Mouse (Mus musculus) intestine, postnatal 0 days (tissue): ENCODE results near the gene Samd4. TPM values are rescaled to one million over a fixed set of nuclear protein-coding genes. Genes with fewer than 3 reads are reported as not detected.

Experiments
- ATAC-seq: fragments of 200-750 bp; cut with Nextera tagmentation; 2 replicates; pipeline ENCODE4 v1.8.0; 2017; ENCODE audit warnings: mild to moderate bottlenecking, moderate TSS enrichment, moderate library complexity
- H3K27ac ChIP-seq: fragments of 300-500 bp; sonication (generic); 2 replicates; pipeline ENCODE4 v1.5.1; 2014; ENCODE audit warnings: mild to moderate bottlenecking, low read depth, low read length, moderate library complexity
- H3K27me3 ChIP-seq: fragments of 300-500 bp; sonication (generic); replicated peaks from 2 replicates; pipeline ENCODE4 v1.6.1; 2014; ENCODE audit warnings: low read length, mixed read lengths; ENCODE audit not compliant: control insufficient read depth, insufficient read depth
- H3K36me3 ChIP-seq: fragments of 300-500 bp; sonication (generic); 2 replicates; pipeline ENCODE4 v1.6.1; 2014; ENCODE audit warnings: mild to moderate bottlenecking, moderate library complexity; ENCODE audit not compliant: control insufficient read depth, insufficient read depth
- H3K4me1 ChIP-seq: fragments of 300-500 bp; sonication (generic); replicated peaks from 2 replicates; pipeline ENCODE4 v1.6.1; 2014; ENCODE audit warnings: antibody characterized with exemption, low read length, mixed read lengths; ENCODE audit not compliant: control insufficient read depth, insufficient read depth
- H3K4me2 ChIP-seq: fragments of 300-500 bp; sonication (generic); replicated peaks from 2 replicates; pipeline ENCODE4 v1.6.1; 2014; ENCODE audit warnings: low read depth, mild to moderate bottlenecking, moderate library complexity
- H3K4me3 ChIP-seq: fragments of 300-500 bp; sonication (generic); 2 replicates; pipeline ENCODE4 v1.5.1; 2014; ENCODE audit warnings: low read depth, low read length
- H3K9ac ChIP-seq: fragments of 300-500 bp; sonication (generic); 2 replicates; pipeline ENCODE4 v1.6.1; 2014; ENCODE audit warnings: mild to moderate bottlenecking, low read depth, low read length
- H3K9me3 ChIP-seq: fragments of 300-500 bp; sonication (generic); 2 replicates; pipeline ENCODE4 v1.6.1; 2016; ENCODE audit warnings: mixed run types; ENCODE audit not compliant: control insufficient read depth
- CTCF ChIP-seq: sonication (generic); IDR thresholded peaks from 2 replicates; pipeline ENCODE4 v1.5.1; 2016; ENCODE audit warnings: low read depth, mild to moderate bottlenecking, control low read depth, antibody characterized with exemption, moderate library complexity
- WGBS: fragments of 180-500 bp; shearing (Covaris S2); extraction: QIAGEN DNeasy Blood & Tissue Kit; methylation state at CpG from one replicate; pipeline ENCODE4 v1.1.7; 2014; 5-methylcytosine and 5-hydroxymethylcytosine counted together
- polyA plus RNA-seq: library from polyadenylated mRNA; unstranded; fragments of >200 nt; fragmentation: Nextera tagmentation; extraction: Ambion mirVana; gene quantifications from 2 replicates; pipeline ENCODE4 v1.2.1, GENCODE M21; 2015

Gene Samd4
- polyA plus RNA-seq, 1 experiment from 2014 or later, result 3.1 TPM

GRCm38 (mm10) chr14:46975969-46976368 lies 93.3 kb downstream of the Samd4 start:
- ATAC-seq, result no peak
- Histone ChIP-seq H3K27ac (no peak overlapping the region), H3K27me3 (no peaks in the 10 kb centered on the region), H3K4me1 (no peaks in the 10 kb centered on the region), H3K9ac (no peak overlapping the region), H3K9me3 (no peaks in the 10 kb centered on the region), H3K4me2 (no peak overlapping the region), H3K36me3 (no peaks in the 10 kb centered on the region), H3K4me3 (no peak overlapping the region)
- WGBS, result 81% methylated on average over 4 of the region's 4 CpGs
- no peak for TF ChIP-seq CTCF

GRCm38 (mm10) chr14:46976712-46977111 lies 94.1 kb downstream of the Samd4 start:
- Histone ChIP-seq H3K36me3 (no peaks in the 10 kb centered on the region), H3K27me3 (no peaks in the 10 kb centered on the region), H3K27ac (no peak overlapping the region), H3K4me2 (no peak overlapping the region), H3K9me3 (no peaks in the 10 kb centered on the region), H3K9ac (no peak overlapping the region), H3K4me1 (no peaks in the 10 kb centered on the region), H3K4me3 (no peak overlapping the region)
- TF ChIP-seq CTCF, result no peak
- 59% methylated on average over 11 of the region's 11 CpGs for WGBS
- no peak for ATAC-seq

- H3K4me1 ChIP-seq, result no peaks in the 10 kb centered on the region
- no peak overlapping the region for H3K9ac ChIP-seq
- H3K27me3 ChIP-seq, result no peaks in the 10 kb centered on the region
- H3K9me3 ChIP-seq, result no peaks in the 10 kb centered on the region
- no peak for ATAC-seq
- no peak overlapping the region for H3K4me3 ChIP-seq
- WGBS, result 56% methylated on average over 10 of the region's 10 CpGs
- no peak overlapping the region for H3K4me2 ChIP-seq
- H3K27ac ChIP-seq, result no peak overlapping the region
- H3K36me3 ChIP-seq, result no peaks in the 10 kb centered on the region
- no peak for TF ChIP-seq CTCF
These were observed 95.0 kb downstream of the Samd4 start for GRCm38 (mm10) chr14:46977660-46978059.

- 64% methylated on average over 5 of the region's 5 CpGs for WGBS
- no peaks in the 10 kb centered on the region for H3K27me3 ChIP-seq
- no peaks in the 10 kb centered on the region for H3K4me1 ChIP-seq
- H3K9ac ChIP-seq, result no peak overlapping the region
- H3K4me2 ChIP-seq, result no peak overlapping the region
- no peak for ATAC-seq
- H3K9me3 ChIP-seq, result no peaks in the 10 kb centered on the region
- H3K36me3 ChIP-seq, result no peaks in the 10 kb centered on the region
- no peak overlapping the region for H3K27ac ChIP-seq
- no peak overlapping the region for H3K4me3 ChIP-seq
- no peak for TF ChIP-seq CTCF
These were observed 96.5 kb downstream of the Samd4 start for GRCm38 (mm10) chr14:46979172-46979571.

GRCm38 (mm10) chr14:46980736-46981438 lies 98.2 kb downstream of the Samd4 start:
- Histone ChIP-seq H3K4me1 (no peaks in the 10 kb centered on the region), H3K4me3 (no peak overlapping the region), H3K27ac (no peak overlapping the region), H3K27me3 (no peaks in the 10 kb centered on the region), H3K36me3 (no peaks in the 10 kb centered on the region), H3K9me3 (no peaks in the 10 kb centered on the region), H3K4me2 (no peak overlapping the region), H3K9ac (no peak overlapping the region)
- no peak for TF ChIP-seq CTCF
- ATAC-seq, result no peak
- WGBS, result 78% methylated on average over 17 of the region's 17 CpGs

GRCm38 (mm10) chr14:46982106-46982505 lies 99.5 kb downstream of the Samd4 start:
- ATAC-seq, result no peak
- H3K27ac ChIP-seq, result no peak overlapping the region
- H3K4me2 ChIP-seq, result no peak overlapping the region
- H3K4me1 ChIP-seq, result no peaks in the 10 kb centered on the region
- no peak overlapping the region for H3K4me3 ChIP-seq
- H3K9ac ChIP-seq, result no peak overlapping the region
- H3K27me3 ChIP-seq, result no peaks in the 10 kb centered on the region
- H3K9me3 ChIP-seq, result no peaks in the 10 kb centered on the region
- no peak for TF ChIP-seq CTCF
- no peaks in the 10 kb centered on the region for H3K36me3 ChIP-seq
- WGBS, result 86% methylated on average over 6 of the region's 6 CpGs
